Mouse (Mus musculus) liver, adult 2 months (tissue): ENCODE data around the gene Igdcc3. TPM values are rescaled to one million over a fixed set of nuclear protein-coding genes. Genes with fewer than 3 reads are reported as not detected.

Experiments used
- DNase-seq: peaks from one replicate; pipeline ENCODE4 v3.0.0-alpha.2; 2011; ENCODE audit warnings: low read depth, low spot score; ENCODE audit errors: extremely low read depth
- H3K27ac ChIP-seq: fragments of 200-500 bp; replicated peaks from 2 replicates; pipeline ENCODE4 v1.5.1; 2012; ENCODE audit warnings: low read depth, mild to moderate bottlenecking, control low read depth, inconsistent platforms, low read length; ENCODE audit not compliant: insufficient read depth
- H3K27me3 ChIP-seq: fragments of 200-500 bp; 2 replicates; pipeline ENCODE4 v1.6.1; 2012; ENCODE audit warnings: mild to moderate bottlenecking, moderate library complexity, low read length, inconsistent platforms; ENCODE audit not compliant: control insufficient read depth, insufficient read depth
- H3K36me3 ChIP-seq: fragments of 200-500 bp; 2 replicates; pipeline ENCODE4 v1.6.1; 2012; ENCODE audit warnings: low read length, inconsistent platforms; ENCODE audit not compliant: control insufficient read depth, insufficient read depth
- H3K4me1 ChIP-seq: fragments of 200-500 bp; 2 replicates; pipeline ENCODE4 v1.6.1; 2011; ENCODE audit warnings: low read length; ENCODE audit not compliant: control insufficient read depth, insufficient read depth
- H3K4me3 ChIP-seq: fragments of 200-500 bp; 2 replicates; pipeline ENCODE4 v1.5.1; 2011; ENCODE audit warnings: low read depth, mild to moderate bottlenecking, control low read depth, low read length, moderate library complexity; ENCODE audit not compliant: insufficient read depth
- H3K79me2 ChIP-seq: fragments of 200-500 bp; 2 replicates; pipeline ENCODE4 v1.6.1; 2012; ENCODE audit warnings: inconsistent platforms, mild to moderate bottlenecking, low read length, moderate library complexity; ENCODE audit not compliant: control insufficient read depth, insufficient read depth
- H3K9ac ChIP-seq: fragments of 200-500 bp; 2 replicates; pipeline ENCODE4 v1.6.1; 2012; ENCODE audit warnings: low read depth, mild to moderate bottlenecking, control low read depth, inconsistent platforms, low read length
- CTCF ChIP-seq: fragments of 200-500 bp; IDR thresholded peaks from 2 replicates; pipeline ENCODE4 v1.5.1; 2011; ENCODE audit warnings: low read depth, low read length, control low read depth
- POLR2A ChIP-seq: fragments of 200-500 bp; IDR thresholded peaks from 2 replicates; pipeline ENCODE4 v1.6.1; 2011; ENCODE audit warnings: low read length, control low read depth; ENCODE audit not compliant: insufficient read depth; ENCODE audit errors: extremely low read depth
- WGBS: fragments of 180-500 bp; shearing (Covaris S2); methylation state at CpG from one replicate; pipeline ENCODE4 v1.1.7; 2018; 5-methylcytosine and 5-hydroxymethylcytosine counted together
- polyA plus RNA-seq: library from polyadenylated mRNA; depleted of rRNA; stranded (reverse); fragments of >200 nt; gene quantifications from 2 replicates; pipeline ENCODE4 v1.2.3, GENCODE M21; 2012
- total RNA-seq: library from RNA; depleted of rRNA; stranded (reverse); fragments of >200 nt; gene quantifications from 2 replicates; pipeline ENCODE4 v1.2.3, GENCODE M21; 2014

The Igdcc3 gene
- total and polyA plus RNA-seq, 2 experiments, result not detected

DNA sequence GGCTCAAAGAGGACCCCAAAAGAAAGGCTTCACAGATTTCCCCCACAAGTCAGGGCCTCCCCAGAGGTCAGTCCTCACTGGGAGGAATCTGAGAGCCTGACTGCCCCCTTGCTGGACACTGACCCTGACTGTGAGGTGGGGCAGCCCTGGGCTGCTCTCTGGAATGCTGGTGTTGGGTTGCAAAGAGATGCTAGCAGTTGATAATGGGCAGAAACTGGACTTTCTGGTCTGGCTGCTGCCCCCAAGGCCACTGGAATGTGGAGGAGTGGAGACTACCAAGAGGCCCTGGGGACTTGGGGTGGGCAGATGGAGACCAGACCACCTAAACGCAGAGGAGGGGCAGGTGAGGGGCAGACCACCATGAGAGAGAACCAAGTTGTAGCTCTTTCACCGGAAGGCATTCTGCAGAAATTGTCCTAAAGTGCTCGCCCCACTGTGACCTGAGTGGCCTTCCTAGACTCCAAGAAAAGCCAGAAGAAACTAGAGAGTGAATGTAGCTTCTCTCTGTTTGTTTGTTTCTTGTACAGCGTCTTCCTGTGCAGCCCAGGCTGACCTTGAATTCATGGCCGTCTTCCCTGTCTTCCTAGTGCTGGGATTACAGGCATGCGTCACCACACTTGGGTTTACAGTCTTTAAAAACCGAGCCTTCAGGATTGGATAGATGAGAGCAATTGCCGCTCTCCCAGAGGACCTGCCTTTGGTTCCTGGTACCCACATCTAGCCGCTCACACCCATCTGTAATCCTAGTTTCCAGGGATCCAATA is 13.9 kb downstream of the Igdcc3 start:
- no peak overlapping the region for H3K27ac ChIP-seq
- no peaks in the 10 kb centered on the region for H3K27me3 ChIP-seq
- H3K79me2 ChIP-seq, result no peaks in the 10 kb centered on the region
- H3K9ac ChIP-seq, result no peak overlapping the region
- H3K4me1 ChIP-seq, result no peaks in the 10 kb centered on the region
- WGBS, result 79% methylated on average over 9 of the region's 9 CpGs
- no peak for DNase-seq
- no peaks in the 10 kb centered on the region for H3K36me3 ChIP-seq
- H3K4me3 ChIP-seq, result no peak overlapping the region
- no peak for TF ChIP-seq POLR2A
- no peak for TF ChIP-seq CTCF

DNA sequence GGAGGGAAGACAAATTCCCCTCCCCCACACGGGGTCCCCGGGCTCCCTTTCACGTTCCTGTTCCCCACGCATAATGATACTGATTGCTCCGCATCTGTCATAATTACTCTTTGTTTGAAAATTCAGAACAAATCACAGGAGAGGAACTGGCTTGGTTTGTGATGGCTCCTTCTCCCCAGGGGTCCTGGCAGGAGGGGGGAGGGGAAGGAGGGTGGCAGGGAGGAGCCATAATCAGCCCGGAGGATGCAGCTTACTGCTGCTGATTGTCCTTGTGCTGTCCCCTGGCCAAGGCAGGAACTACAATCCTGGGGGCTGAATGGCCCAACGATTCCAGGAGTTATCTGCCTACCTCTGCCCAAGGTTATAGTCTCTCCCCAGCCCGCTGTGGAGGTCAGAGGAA is 15.6 kb downstream of the Igdcc3 start:
- no peaks in the 10 kb centered on the region for H3K4me1 ChIP-seq
- H3K36me3 ChIP-seq, result no peaks in the 10 kb centered on the region
- 23% methylated on average over 8 of the region's 8 CpGs for WGBS

DNA sequence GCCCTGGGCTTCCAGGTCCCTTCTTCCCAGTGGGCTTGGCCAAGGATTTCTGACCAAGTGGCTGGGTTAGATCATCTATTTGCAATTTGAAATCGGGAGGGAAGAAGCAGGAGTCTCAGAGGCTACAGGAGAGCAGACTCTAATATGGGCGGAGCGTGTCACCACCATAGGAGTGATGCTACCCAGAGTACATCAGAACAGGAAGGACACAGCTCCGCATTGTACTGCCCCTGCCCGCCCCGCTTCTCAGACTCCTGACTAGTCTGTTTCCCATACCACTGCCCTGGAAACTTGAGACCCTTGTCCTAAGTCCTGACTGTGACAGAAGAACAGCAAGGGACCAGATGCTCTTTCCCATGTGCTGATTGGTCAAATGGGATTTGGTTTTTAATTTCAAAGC is 16.6 kb downstream of the Igdcc3 start:
- Histone ChIP-seq H3K27ac (no peak overlapping the region), H3K27me3 (no peaks in the 10 kb centered on the region), H3K4me1 (no peaks in the 10 kb centered on the region), H3K79me2 (no peaks in the 10 kb centered on the region), H3K4me3 (no peak overlapping the region), H3K9ac (no peak overlapping the region), H3K36me3 (no peaks in the 10 kb centered on the region)
- DNase-seq, result no peak
- 67% methylated on average over 6 of the region's 6 CpGs for WGBS
- TF ChIP-seq CTCF (no peak), POLR2A (no peak)

More for the DNA sequence above, 15.6 kb downstream of the Igdcc3 start:
- no peak for DNase-seq
- H3K27ac ChIP-seq, result no peak overlapping the region
- no peak overlapping the region for H3K9ac ChIP-seq
- no peak for TF ChIP-seq CTCF
- no peak for TF ChIP-seq POLR2A
- no peaks in the 10 kb centered on the region for H3K79me2 ChIP-seq
- no peaks in the 10 kb centered on the region for H3K27me3 ChIP-seq
- no peak overlapping the region for H3K4me3 ChIP-seq

DNA sequence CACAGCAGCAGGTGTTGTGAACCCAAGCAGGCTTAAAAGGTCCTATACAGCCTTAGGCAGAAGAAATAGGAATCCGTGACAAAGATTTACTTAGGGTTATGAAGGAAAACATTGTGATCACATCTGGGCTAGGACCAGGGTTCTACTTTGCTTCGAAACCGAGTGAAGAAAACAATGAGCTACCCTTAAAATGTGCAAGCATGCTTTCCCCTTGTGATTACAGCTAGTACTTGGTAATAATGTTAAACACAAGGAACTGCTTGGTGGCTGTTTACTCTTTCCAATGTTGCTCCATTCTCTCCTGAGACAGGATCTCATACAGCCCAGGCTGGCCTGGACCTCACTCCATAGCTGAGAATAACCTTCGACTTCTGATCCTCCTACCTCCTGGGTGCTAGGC is 20.2 kb downstream of the Igdcc3 start:
- Histone ChIP-seq H3K9ac (no peak overlapping the region), H3K36me3 (no peaks in the 10 kb centered on the region), H3K4me1 (peaks cover 3% of the 10 kb centered on the region; the same call in 1 of the 2 replicates), H3K4me3 (no peak overlapping the region), H3K27ac (no peak overlapping the region), H3K27me3 (peaks cover 6% of the 10 kb centered on the region; the same call in 1 of the 2 replicates), H3K79me2 (no peaks in the 10 kb centered on the region)
- DNase-seq, result no peak
- TF ChIP-seq CTCF, result no peak
- no peak for TF ChIP-seq POLR2A
- 64% methylated on average over 4 of the region's 4 CpGs for WGBS

DNA sequence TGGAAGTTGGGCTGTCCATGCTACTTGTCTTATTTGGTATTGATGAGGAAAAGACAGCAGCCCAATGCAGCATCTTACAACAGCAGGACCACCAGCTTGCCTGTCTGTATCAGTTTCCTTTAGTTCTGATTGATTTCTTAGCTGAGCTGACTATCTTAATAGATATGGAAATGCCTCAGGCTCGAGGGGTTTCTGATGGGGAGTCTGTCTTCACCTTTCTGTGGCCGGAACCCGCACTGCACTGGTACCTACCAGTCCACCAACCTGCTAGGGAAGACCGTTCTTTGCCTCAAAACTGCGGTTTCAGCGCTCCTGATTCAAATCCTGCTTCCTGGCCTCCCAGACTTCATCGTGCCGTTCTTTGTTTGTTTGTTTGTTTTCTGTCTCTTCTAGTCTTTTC is 20.9 kb downstream of the Igdcc3 start:
- H3K4me3 ChIP-seq, result no peak overlapping the region
- WGBS, result 39% methylated on average over 8 of the region's 8 CpGs
- H3K27me3 ChIP-seq, result peaks cover 6% of the 10 kb centered on the region; the same call in 1 of the 2 replicates
- no peak for DNase-seq
- TF ChIP-seq POLR2A, result no peak
- no peak for TF ChIP-seq CTCF
- H3K9ac ChIP-seq, result no peak overlapping the region
- H3K4me1 ChIP-seq, result peaks cover 3% of the 10 kb centered on the region; the same call in 1 of the 2 replicates
- H3K27ac ChIP-seq, result no peak overlapping the region
- no peaks in the 10 kb centered on the region for H3K79me2 ChIP-seq
- H3K36me3 ChIP-seq, result no peaks in the 10 kb centered on the region
